Mouse (Mus musculus) adrenal gland, postnatal 36 days (tissue): ENCODE measurements around the gene Atp6ap2. TPM values are rescaled to one million over a fixed set of nuclear protein-coding genes. Genes with fewer than 3 reads are reported as not detected.
A peak's percentile ranks its signal among the peaks of the same experiment; 100 is the strongest.
"Not testable (repeated sequence)": the region's sequence is repeated elsewhere in the genome, so short reads cannot be mapped to it uniquely, and the experiment has no call there.

Experiments
- DNase-seq, 2 experiments: peaks; one replicate each; pipeline ENCODE4 v3.0.0; 2021; ENCODE audit warnings: mixed read lengths in 1 of 2
- long read RNA-seq, 2 experiments: library from polyadenylated mRNA; stranded (forward); transcript quantifications; one replicate each; pipeline ENCODE4 v2.0.0; 2021; ENCODE audit warnings: borderline sequencing depth in 2 of 2
- total RNA-seq, 2 experiments: library from RNA; stranded (reverse); gene quantifications; 2 replicates each; pipeline ENCODE4 v1.2.3; 2021

The Atp6ap2 gene
- total RNA-seq: 10 to 100 TPM; 59.9 to 63.8 TPM
- long read RNA-seq, experiment 1, transcript Atp6ap2-201 (9 exons, 2,324 nt): major isoform, 139 of 153 reads
- long read RNA-seq, experiment 1, partial matches to known transcripts: 7 of 153 reads
- long read RNA-seq, experiment 1, other reads (novel, unspliced or antisense): 7 of 153 reads
- long read RNA-seq, experiment 2, transcript Atp6ap2-201 (9 exons, 2,324 nt): major isoform, 21 of 21 reads
- long read RNA-seq, experiment 2, partial matches to known transcripts: 0 of 21 reads
- long read RNA-seq, experiment 2, other reads (novel, unspliced or antisense): 0 of 21 reads

DNA sequence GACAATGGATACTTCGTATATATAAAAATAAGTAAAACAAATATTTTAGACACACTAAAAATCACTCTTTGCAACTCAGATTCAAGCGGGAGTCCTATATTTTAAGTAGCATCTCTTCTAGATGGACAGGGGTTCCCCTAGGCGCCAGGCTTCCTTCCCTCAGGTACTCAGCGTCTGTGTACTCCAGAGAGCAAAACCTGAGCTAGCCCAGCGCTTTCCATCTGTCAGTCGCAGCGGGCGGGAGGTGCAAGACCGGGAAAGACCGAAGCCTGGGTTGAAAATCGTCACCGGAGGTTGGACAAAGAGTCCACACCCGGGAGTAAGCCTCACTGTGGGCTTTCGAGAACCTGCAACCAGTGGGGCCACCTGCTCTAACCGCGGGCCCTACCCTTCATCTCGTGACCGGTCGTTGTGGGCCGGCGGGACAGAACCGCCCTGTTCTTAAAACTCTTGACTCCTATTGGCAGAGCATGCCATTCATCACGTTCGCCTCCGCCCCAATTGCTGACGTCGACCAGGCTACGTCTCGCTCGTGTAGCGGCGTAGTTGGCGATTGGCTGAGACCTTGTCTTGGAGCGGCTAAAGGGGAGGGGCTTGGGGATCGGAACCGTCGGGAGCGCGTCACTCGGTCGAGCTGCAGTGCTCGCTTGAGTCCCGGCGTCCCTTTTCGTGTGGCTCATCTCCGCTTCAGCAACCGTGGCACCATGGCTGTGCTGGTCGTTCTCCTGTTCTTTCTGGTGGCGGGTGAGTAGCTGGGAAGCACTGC is at the start of gene Atp6ap2:
Gene Atp6ap2, plus strand, starts transcription at position 610 of the 766 bp plus-strand sequence.
- peak; percentile 91 for DNase-seq

GRCm38 (mm10) chrX:12544417-12544816 is 43.2 kb upstream of the Atp6ap2 start:
- peak in 1 of 2 experiments; percentile 2 for DNase-seq

DNA sequence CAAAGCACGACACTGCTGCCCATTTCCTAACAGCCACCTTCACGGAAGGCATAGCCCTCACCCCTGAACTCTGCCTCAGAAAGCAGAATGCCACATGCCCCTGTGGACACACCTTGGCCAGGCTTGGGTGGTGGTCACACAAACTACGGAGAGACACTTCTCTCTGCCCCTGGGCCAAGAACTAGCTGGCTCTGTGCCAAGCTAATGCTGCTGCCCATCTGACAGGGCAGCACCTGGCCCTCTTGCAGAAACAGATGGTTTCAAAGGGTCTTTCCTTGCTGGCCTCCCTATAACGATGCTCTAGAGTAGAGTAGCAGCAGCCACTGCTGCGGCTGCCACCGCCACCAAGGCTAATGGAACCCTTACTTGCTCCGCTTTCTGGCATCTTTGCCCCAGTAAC is 30.5 kb upstream of the Atp6ap2 start:
- no peak for DNase-seq

DNA sequence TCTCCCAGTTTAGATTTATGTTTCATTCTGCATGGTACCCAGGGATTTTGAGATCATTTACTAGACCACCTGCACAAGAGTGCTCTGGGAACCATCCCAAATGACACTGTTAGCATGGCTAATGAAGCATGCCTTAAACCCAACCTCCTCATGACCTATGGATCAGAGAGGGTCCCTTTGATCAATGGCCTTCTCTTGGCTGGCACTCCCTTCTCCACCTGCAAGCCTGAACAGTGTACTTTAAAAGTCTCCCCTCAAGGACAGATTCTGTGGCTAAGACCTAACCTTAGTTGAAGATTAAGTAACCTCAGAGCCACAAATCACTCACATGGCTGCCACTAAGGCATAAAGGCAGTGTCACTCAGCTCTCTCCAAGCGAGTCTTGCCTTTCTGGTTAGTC is 16.2 kb upstream of the Atp6ap2 start:
- DNase-seq: no peak

GRCm38 (mm10) chrX:12577936-12578335 is 9.7 kb upstream of the Atp6ap2 start:
- no peak for DNase-seq

GRCm38 (mm10) chrX:12578339-12578868 is 9.2 kb upstream of the Atp6ap2 start:
- DNase-seq: no peak

DNA sequence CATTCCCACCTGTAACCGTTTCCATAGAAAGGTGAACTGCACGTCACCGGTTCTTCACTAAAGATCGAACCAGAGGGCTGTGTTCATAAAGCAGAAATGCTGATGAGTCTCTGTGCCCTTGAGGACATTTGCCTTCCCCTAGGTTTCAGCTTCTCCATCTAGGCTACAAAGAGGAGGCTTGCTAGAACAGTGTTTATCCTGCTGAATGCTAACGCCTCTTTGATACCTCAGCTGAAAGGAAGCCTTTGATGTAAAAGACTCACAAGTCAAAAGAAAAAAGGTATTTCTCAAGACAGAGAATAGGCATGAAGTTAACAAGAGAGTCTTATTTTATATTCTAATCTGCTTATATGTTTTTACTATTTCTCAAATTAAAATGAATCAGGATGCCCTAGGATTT is 4.3 kb upstream of the Atp6ap2 start:
- DNase-seq: no peak

GRCm38 (mm10) chrX:12587958-12588355 is 356 bp downstream of the Atp6ap2 start:
- DNase-seq: no peak

GRCm38 (mm10) chrX:12591401-12591943 is 3.9 kb downstream of the Atp6ap2 start:
- DNase-seq: no peak

DNA sequence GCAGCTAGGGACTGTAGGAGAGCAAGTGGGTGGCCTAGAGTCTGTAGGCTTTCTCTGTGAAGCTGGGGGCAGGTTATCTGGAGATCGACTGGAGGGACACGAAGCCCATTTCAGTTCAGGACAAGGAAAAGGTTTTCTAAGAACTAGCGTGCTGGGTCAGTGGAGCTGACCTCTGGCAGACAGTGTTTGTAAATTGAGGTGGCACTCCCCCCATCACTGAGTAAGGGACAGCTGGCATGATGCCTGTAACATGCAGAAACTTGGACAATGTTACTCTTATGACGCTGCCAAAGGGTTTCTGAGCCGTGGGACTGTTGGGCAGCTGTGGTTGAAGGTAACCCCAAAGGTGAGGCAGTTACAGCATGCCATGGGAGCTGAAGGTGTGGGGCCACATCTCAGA is 4.4 kb downstream of the Atp6ap2 start:
- peak in 1 of 2 experiments; percentile 1 for DNase-seq

- no peak for DNase-seq
Observed at GRCm38 (mm10) chrX:12593824-12594223, 6.2 kb downstream of the Atp6ap2 start.

DNA sequence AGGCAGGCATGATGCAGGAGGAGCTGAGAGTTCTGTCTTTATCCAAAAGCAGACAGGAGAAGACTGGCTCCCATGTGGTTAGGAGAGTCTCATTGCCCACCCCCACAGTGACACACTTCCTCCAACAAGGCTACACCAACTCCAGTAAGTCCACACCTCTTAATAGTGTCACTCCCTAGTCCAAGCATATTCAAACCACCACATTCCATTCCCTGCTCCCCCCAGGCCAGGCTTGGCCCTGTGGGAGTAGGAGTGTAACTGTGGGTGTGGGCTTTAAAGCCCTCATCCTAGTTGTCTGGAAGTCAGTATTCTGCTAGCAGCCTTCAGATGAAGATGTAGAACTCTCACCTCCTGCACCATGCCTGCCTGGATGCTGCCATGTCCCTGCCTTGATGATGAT is 22.9 kb downstream of the Atp6ap2 start:
- not testable (repeated sequence) for DNase-seq

GRCm38 (mm10) chrX:12611211-12611610 is 23.6 kb downstream of the Atp6ap2 start:
- DNase-seq: no peak

DNA sequence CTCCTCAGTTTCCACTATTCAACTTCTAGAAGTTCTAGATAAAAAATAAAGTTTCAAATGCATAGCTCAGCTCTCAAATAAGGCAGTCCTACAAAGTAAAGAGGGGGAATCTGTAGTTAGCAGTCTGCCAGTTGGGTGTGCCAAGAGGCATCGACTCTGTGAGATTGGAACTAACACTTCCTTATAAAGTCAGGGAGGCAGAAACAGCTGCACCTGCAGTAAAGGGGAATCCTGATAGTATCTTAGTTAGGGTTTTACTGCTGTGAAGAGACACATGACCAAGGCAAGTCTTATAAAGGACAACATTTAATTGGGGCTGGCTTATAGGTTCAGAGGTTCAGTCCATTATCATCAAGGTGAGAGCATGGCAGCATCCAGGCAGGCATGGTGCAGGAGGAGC is 24.8 kb downstream of the Atp6ap2 start:
- DNase-seq: not testable (repeated sequence)

DNA sequence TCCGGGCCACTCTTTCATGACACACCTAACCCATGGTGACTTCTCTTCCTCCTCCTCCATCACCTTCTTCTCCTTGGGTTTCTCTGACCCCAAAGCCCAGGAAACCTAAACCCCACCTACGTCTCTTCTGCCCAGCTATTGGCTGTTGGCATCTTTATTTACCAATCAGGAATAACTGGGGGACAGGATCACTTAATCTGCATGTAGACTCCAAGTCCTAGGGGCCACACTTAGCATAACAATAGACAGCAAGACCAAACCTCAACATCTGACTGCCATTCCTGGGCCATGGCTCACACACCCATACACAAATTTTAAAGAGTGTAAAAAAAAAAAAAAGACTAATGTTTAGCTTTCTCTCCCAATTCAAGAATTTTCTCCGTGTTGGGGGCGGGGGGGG is 37.5 kb downstream of the Atp6ap2 start:
- DNase-seq: no peak

- DNase-seq: no peak
Observed at GRCm38 (mm10) chrX:12644976-12645375, 57.4 kb downstream of the Atp6ap2 start.

DNA sequence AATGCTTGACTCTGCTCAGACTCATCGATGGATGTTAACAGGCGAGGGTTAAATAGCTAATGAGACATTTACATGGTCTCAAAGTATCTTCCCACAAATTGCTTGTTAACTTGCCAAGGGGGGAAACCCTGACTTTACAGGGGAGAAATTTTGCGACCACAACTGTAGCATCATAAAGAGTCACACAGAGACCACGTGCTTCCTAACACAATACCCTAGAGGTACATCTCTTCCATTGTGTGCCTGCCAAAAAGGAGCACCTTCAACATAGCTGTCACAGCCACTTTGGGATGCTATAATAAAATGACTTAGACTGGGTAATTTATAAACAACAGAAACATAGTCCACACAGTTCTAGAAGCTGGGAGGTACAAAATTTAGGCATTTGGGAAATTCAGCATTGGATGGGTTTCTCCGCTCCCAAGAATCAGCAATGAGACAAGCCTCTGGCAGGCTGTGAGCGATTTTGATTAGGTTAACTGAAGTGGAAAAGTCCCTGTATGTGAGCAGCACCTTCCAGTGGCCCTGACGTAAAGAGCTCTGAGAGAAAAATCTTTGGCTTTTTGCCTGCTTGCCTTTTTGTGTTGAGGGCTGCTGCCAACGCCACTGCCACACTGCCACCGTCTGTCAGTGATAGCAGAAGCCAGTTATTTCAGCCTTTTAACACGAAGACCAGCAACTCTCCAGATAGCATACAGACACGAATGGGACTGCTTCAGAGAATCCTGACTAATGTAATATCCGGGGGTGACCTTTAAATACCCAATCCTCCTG is 58.1 kb downstream of the Atp6ap2 start:
- DNase-seq: peak in 1 of 2 experiments; percentile 29

DNA sequence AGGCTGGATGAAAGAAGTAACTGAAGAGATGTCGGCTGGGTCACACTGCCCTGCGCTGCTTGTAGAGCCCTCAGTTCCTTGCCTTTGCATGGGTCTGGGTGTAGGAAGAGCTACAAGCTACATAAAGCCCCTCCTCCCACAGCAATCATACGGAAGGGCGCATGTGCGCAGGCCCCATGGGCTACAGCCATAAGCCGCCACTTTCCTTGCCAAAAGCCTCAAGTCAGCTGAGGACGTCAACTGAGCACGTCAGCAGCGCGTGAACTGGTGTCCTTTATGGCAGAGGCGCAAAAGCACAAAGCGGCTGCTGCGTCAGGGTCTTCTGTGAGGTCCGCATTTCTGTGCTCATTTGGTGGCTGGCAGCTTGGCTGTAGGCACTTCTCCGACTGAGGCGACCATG is 64.3 kb downstream of the Atp6ap2 start:
- no peak for DNase-seq

DNA sequence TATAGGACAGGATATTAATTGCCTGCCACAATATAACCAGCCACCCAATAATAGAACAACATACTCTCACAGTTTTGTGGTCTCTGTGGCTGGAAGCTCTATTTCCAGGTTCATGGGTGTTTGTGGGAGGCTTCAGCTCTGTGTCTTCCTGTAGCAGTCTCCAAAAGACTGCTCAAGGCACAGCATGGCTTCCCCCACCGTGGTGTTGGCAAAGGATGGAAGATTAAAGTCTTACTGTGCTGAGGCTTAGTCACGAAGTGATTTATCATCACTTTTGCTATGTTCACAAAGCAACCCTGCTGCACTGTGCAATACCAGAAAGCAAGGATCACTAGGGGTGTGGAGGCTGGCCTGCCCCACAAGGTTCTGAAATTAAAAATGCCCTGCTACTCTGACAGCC is 66.3 kb downstream of the Atp6ap2 start:
- peak; percentile 12 to 45 for DNase-seq
